Mouse (Mus musculus) activated CD4-positive, CD25-positive, alpha-beta regulatory T cell, adult 9 weeks (primary cell): ENCODE data around the gene Mycs. TPM values are rescaled to one million over a fixed set of nuclear protein-coding genes. Genes with fewer than 3 reads are reported as not detected.

ENCODE experiments used
- polyA plus RNA-seq: library from polyadenylated mRNA; unstranded; fragments of 100-300 nt; shearing (Covaris generic); gene quantifications from one replicate; pipeline ENCODE4 v1.2.1, GENCODE M21; 2017

Mycs gene
- polyA plus RNA-seq = not detected

DNA sequence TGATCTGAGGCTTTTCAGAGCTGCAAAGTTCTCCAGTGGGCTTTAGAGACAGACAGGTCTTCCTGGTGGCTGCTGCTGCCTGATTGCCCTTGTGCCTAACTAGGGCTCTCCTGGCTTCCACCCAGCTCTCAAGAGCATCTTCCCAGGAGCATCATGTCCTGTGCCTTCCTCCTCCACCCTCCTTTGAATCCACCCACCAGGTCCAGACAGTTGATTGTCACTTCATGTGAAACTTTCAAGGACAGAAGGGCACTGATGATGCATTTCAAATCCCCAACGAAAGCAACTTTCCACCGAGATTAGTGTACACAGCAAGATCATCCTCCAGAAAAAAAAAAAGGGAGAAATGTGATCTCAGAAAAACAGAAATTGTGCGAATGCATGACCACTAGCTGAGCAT, at the start of gene Mycs:
Gene Mycs (minus strand): TSS at position 101 of the 400 bp plus-strand sequence.

Other genes with a start within 250 kb of the Mycs start
- gene Btbd35f7, start 199.8 kb upstream of the Mycs start, polyA plus RNA-seq = not detected